Mouse (Mus musculus) thymus, adult 2 months (tissue): ENCODE data around the gene 5730522E02Rik.

Source experiments
- CTCF ChIP-seq: fragments of 200-500 bp; IDR thresholded peaks from 2 replicates; pipeline ENCODE4 v1.5.1; 2012; ENCODE audit warnings: mild to moderate bottlenecking, control low read depth, low read length, moderate library complexity, borderline replicate concordance; ENCODE audit not compliant: control insufficient read depth, poor library complexity, insufficient read depth; ENCODE audit errors: extremely low read depth
- POLR2A ChIP-seq: fragments of 200-500 bp; IDR thresholded peaks from 2 replicates; pipeline ENCODE4 v1.6.1; 2012; ENCODE audit warnings: mild to moderate bottlenecking, low read length, control low read depth, moderate library complexity; ENCODE audit not compliant: control insufficient read depth, poor library complexity, insufficient read depth; ENCODE audit errors: extremely low read depth

- TF ChIP-seq CTCF = no peak
- no peak for TF ChIP-seq POLR2A
Observed at GRCm38 (mm10) chr11:26120781-26121557, 89.6 kb downstream of the 5730522E02Rik start.
